Mouse (Mus musculus) heart, adult 2 months (tissue): ENCODE measurements around the gene Cdk5rap3. TPM values are rescaled to one million over a fixed set of nuclear protein-coding genes. Genes with fewer than 3 reads are reported as not detected.

Experiments
- DNase-seq, 2 experiments: peaks; one replicate each; pipeline ENCODE4 v3.0.0; 2021
- H3K27ac ChIP-seq: fragments of 200-600 bp; 2 replicates; pipeline ENCODE4 v1.8.1; 2022
- H3K27me3 ChIP-seq: fragments of 200-500 bp; 2 replicates; pipeline ENCODE4 v1.6.1; 2012; ENCODE audit warnings: mild to moderate bottlenecking, low read length, inconsistent platforms, mixed read lengths; ENCODE audit not compliant: control insufficient read depth, insufficient read depth
- H3K36me3 ChIP-seq: fragments of 200-500 bp; 2 replicates; pipeline ENCODE4 v1.6.1; 2012; ENCODE audit warnings: low read length, inconsistent platforms; ENCODE audit not compliant: control insufficient read depth, insufficient read depth
- H3K4me1 ChIP-seq: fragments of 200-500 bp; 2 replicates; pipeline ENCODE4 v1.6.1; 2011; ENCODE audit warnings: low read length; ENCODE audit not compliant: control insufficient read depth, insufficient read depth
- H3K4me3 ChIP-seq: fragments of 200-600 bp; 2 replicates; pipeline ENCODE4 v1.8.1; 2022
- H3K79me2 ChIP-seq: fragments of 200-500 bp; replicated peaks from 2 replicates; pipeline ENCODE4 v1.6.1; 2012; ENCODE audit warnings: mild to moderate bottlenecking, inconsistent platforms, low read length, moderate library complexity, mixed read lengths; ENCODE audit not compliant: control insufficient read depth, insufficient read depth
- H3K9ac ChIP-seq: fragments of 200-500 bp; 2 replicates; pipeline ENCODE4 v1.6.1; 2012; ENCODE audit warnings: low read depth, mild to moderate bottlenecking, control low read depth, inconsistent platforms, low read length, mixed read lengths
- CTCF ChIP-seq: fragments of 200-600 bp; IDR thresholded peaks from 2 replicates; pipeline ENCODE4 v1.8.1; 2022; ENCODE audit warnings: antibody characterized with exemption, mild to moderate bottlenecking, moderate library complexity
- EP300 ChIP-seq: fragments of 200-500 bp; IDR thresholded peaks from 2 replicates; pipeline ENCODE4 v1.6.1; 2011; ENCODE audit warnings: low read depth, low read length, control low read depth; ENCODE audit not compliant: insufficient read depth
- POLR2A ChIP-seq: fragments of 200-500 bp; IDR thresholded peaks from 2 replicates; pipeline ENCODE4 v1.6.1; 2011; ENCODE audit warnings: mild to moderate bottlenecking, low read depth, low read length, control low read depth; ENCODE audit not compliant: insufficient read depth
- WGBS: fragments of 180-500 bp; shearing (Covaris S2); methylation state at CpG from one replicate; pipeline ENCODE4 v1.1.7; 2018; 5-methylcytosine and 5-hydroxymethylcytosine counted together
- intact Hi-C: fragments of 180-260 bp; cut with DNase I; formaldehyde crosslinking; loops from one replicate; pipeline ENCODE4 v1.15.1; 2025
- long read RNA-seq: library from polyadenylated mRNA; stranded (forward); transcript quantifications from one replicate; pipeline ENCODE4 v2.0.0, GENCODE M21; 2021
- polyA plus RNA-seq: library from polyadenylated mRNA; depleted of rRNA; stranded (reverse); fragments of >200 nt; gene quantifications from 2 replicates; pipeline ENCODE4 v1.2.3, GENCODE M21; 2012; rRNA removed
- total RNA-seq, 2 experiments: library from RNA; stranded (reverse); gene quantifications; 2 replicates each; pipeline ENCODE4 v1.2.3; 2021

Cdk5rap3 gene
- total RNA-seq = 10 to 100 TPM; 17.4 to 25.2 TPM
- polyA plus RNA-seq = 13.8 and 17.5 TPM in 2 replicates
- long read RNA-seq, transcript Cdk5rap3-201 (14 exons, 2,250 nt) = major isoform, 64 of 74 reads
- long read RNA-seq, partial matches to known transcripts = 1 of 74 reads
- long read RNA-seq, other reads (novel, unspliced or antisense) = 9 of 74 reads

GRCm38 (mm10) chr11:96916044-96916884 lies at the start of gene Cdk5rap3:
TSS of gene Cdk5rap3 (minus strand) at chr11:96916496.
- Histone ChIP-seq H3K4me3 (peak within 1 kb of the TSS; percentile 74), H3K27me3 (no peaks in the 10 kb centered on the region), H3K9ac (peak within 1 kb of the TSS; percentile 79), H3K27ac (peak within 1 kb of the TSS; percentile 77), H3K79me2 (no peaks in the 10 kb centered on the region), H3K36me3 (no peaks in the 10 kb centered on the region), H3K4me1 (no peaks in the 10 kb centered on the region)
- DNase-seq = peak; percentile 99
- peak; percentile 84 for TF ChIP-seq CTCF
- TF ChIP-seq POLR2A = peak; percentile 89
- peak; percentile 78 for TF ChIP-seq EP300
- under 1% methylated on average over 55 of the region's 55 CpGs for WGBS
- intact Hi-C loops = loop anchor here (2.0 to 5.0 kb wide), 2 partner anchors 66 to 109 kb away; partner anchors contain the start of gene Sp2

- Histone ChIP-seq H3K79me2 (no peaks in the 10 kb centered on the region), H3K27me3 (no peaks in the 10 kb centered on the region), H3K9ac (no peak overlapping the region), H3K27ac (no peak overlapping the region; the same call in 1 of the 2 replicates), H3K36me3 (no peaks in the 10 kb centered on the region; the same call in 1 of the 2 replicates), H3K4me3 (no peak overlapping the region), H3K4me1 (peaks cover 12% of the 10 kb centered on the region)
- DNase-seq = peak; percentile 86 to 88
- peak; percentile 92 for TF ChIP-seq CTCF
- no peak for TF ChIP-seq POLR2A
- TF ChIP-seq EP300 = peak; percentile 65; the same call in 1 of the 2 replicates
- 11% methylated on average over 8 of the region's 8 CpGs for WGBS
- intact Hi-C loops = loop anchor here (1.0 to 5.0 kb wide), 3 partner anchors 19 to 101 kb away; no protein-coding TSS in a partner anchor
Measured at GRCm38 (mm10) chr11:96963580-96963979, 47.3 kb upstream of the Cdk5rap3 start.

- no peak overlapping the region for H3K27ac ChIP-seq
- H3K79me2 ChIP-seq = no peaks in the 10 kb centered on the region
- no peak overlapping the region for H3K4me3 ChIP-seq
- WGBS = 89% methylated on average over 10 of the region's 10 CpGs
- H3K36me3 ChIP-seq = no peaks in the 10 kb centered on the region
- TF ChIP-seq CTCF = no peak
- no peak for TF ChIP-seq EP300
- TF ChIP-seq POLR2A = no peak
- no peak overlapping the region for H3K9ac ChIP-seq
- no peaks in the 10 kb centered on the region for H3K4me1 ChIP-seq
- no peak for DNase-seq
- no peaks in the 10 kb centered on the region for H3K27me3 ChIP-seq
- intact Hi-C loops = no loop called here
Measured at GRCm38 (mm10) chr11:96957061-96957805, 40.9 kb upstream of the Cdk5rap3 start.

GRCm38 (mm10) chr11:96956009-96956724 lies 39.9 kb upstream of the Cdk5rap3 start:
- TF ChIP-seq EP300 (no peak), CTCF (peak; percentile 56), POLR2A (no peak)
- Histone ChIP-seq H3K4me1 (no peaks in the 10 kb centered on the region), H3K27me3 (no peaks in the 10 kb centered on the region), H3K9ac (no peak overlapping the region), H3K4me3 (no peak overlapping the region), H3K27ac (no peak overlapping the region), H3K79me2 (no peaks in the 10 kb centered on the region), H3K36me3 (no peaks in the 10 kb centered on the region)
- intact Hi-C loops = no loop called here
- WGBS = 67% methylated on average over 20 of the region's 20 CpGs
- peak in 1 of 2 experiments; percentile 34 for DNase-seq

- intact Hi-C loops = no loop called here
- no peak for DNase-seq
- H3K27ac ChIP-seq = no peak overlapping the region
- no peaks in the 10 kb centered on the region for H3K79me2 ChIP-seq
- WGBS = 88% methylated on average over 4 of the region's 4 CpGs
- no peaks in the 10 kb centered on the region for H3K27me3 ChIP-seq
- no peaks in the 10 kb centered on the region for H3K4me1 ChIP-seq
- no peaks in the 10 kb centered on the region for H3K36me3 ChIP-seq
- no peak overlapping the region for H3K4me3 ChIP-seq
- TF ChIP-seq CTCF (no peak), POLR2A (no peak), EP300 (no peak)
- H3K9ac ChIP-seq = no peak overlapping the region
Measured at GRCm38 (mm10) chr11:96955094-96955493, 38.8 kb upstream of the Cdk5rap3 start.
